Mouse (Mus musculus): Measurements from ENCODE around the gene Thsd4. TPM values are rescaled to one million over a fixed set of nuclear protein-coding genes. Genes with fewer than 3 reads are reported as not detected.

The Thsd4 gene
- polyA plus RNA-seq, 1 experiment from 2014 or later: 11.4 TPM

DNA sequence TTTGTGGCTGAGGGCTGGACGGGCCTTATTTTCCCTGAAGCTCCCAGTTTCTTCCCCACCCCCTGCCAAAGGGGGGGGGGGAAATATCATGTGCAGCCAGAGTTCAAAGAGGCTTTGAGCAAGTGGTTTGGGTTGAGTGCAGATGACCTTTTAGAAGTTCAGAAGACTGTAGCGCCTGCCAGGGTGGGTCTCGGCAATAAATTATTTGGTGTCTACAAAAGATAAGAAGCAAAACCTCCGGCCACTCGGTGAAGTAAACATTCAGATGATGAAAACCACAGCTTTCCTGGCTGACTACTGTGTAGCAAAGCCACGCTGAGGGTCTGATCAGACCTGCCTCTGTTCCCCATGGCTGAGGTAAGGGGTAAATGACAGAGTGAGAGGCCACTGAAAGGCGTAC lies 116.1 kb downstream of the Thsd4 start:
- no peak for TF ChIP-seq CTCF (IDR thresholded peaks at IDR 0.05; ENCODE audit: low read depth)
- Histone ChIP-seq H3K27ac (ENCODE audit: low read depth, low read length) (no peak overlapping the region), H3K36me3 (ENCODE audit: control insufficient read depth, insufficient read depth) (peaks cover under 1% of the 10 kb centered on the region; the same call in 1 of the 2 replicates), H3K4me2 (replicated peaks; ENCODE audit: low read depth) (no peak overlapping the region), H3K9me3 (ENCODE audit: control insufficient read depth) (no peaks in the 10 kb centered on the region), H3K4me1 (replicated peaks; ENCODE audit: control insufficient read depth, insufficient read depth, low read length) (no peaks in the 10 kb centered on the region), H3K4me3 (ENCODE audit: low read depth, low read length) (no peak overlapping the region), H3K27me3 (replicated peaks; ENCODE audit: control insufficient read depth, insufficient read depth, low read length) (no peaks in the 10 kb centered on the region), H3K9ac (ENCODE audit: low read depth, low read length) (no peak overlapping the region)
- 24% methylated on average over 7 of the region's 7 CpGs for WGBS
- ATAC-seq: no peak

DNA sequence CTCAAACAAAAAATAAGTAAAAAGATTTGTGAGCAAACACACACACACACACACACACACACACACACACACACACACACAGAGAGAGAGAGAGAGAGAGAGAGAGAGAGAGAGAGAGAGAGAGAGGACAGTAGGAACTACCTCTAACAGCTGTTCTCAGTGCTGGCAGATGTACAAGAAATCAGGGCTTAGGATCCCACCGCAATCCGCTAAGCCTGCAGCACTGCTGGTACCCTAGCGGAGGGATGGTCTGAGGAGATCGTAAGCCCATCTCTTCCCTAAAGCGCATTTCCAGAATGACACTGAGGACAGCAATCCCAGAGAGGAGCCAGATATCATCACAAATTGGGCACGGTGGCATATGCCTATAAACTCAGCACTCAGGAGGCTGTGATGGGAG lies 119.2 kb downstream of the Thsd4 start:
- 86% methylated on average over 6 of the region's 6 CpGs for WGBS
- no peak for ATAC-seq
- Histone ChIP-seq H3K36me3 (ENCODE audit: control insufficient read depth, insufficient read depth) (no peaks in the 10 kb centered on the region), H3K27ac (ENCODE audit: low read depth, low read length) (no peak overlapping the region), H3K4me3 (ENCODE audit: low read depth, low read length) (no peak overlapping the region), H3K4me2 (replicated peaks; ENCODE audit: low read depth) (no peak overlapping the region), H3K27me3 (replicated peaks; ENCODE audit: control insufficient read depth, insufficient read depth, low read length) (no peaks in the 10 kb centered on the region), H3K4me1 (replicated peaks; ENCODE audit: control insufficient read depth, insufficient read depth, low read length) (no peaks in the 10 kb centered on the region), H3K9ac (ENCODE audit: low read depth, low read length) (no peak overlapping the region), H3K9me3 (ENCODE audit: control insufficient read depth) (no peaks in the 10 kb centered on the region)
- TF ChIP-seq CTCF (IDR thresholded peaks at IDR 0.05; ENCODE audit: low read depth): no peak

DNA sequence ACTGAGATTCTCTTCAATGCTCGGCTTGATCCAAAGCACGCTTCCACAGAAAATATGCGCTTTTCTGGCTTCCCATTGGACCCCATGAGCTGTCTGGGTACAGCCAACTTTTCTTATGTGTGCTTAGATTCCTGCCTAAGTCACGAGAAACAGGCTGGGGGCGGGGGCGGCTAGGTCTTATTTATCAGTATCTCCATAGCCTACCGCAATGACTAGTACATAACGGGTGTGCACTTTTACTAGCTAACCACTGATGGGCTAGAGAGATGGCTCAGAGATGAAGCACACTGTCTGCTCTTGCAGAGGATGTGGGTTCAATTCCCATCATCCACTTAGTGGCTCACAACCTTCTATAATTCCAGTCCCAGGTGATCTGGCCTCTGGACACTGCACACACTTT lies 121.8 kb downstream of the Thsd4 start:
- ATAC-seq: no peak
- no peak overlapping the region for H3K4me3 ChIP-seq (ENCODE audit: low read depth, low read length)
- 90% methylated on average over 8 of the region's 8 CpGs for WGBS
- H3K9me3 ChIP-seq (ENCODE audit: control insufficient read depth): no peaks in the 10 kb centered on the region
- no peaks in the 10 kb centered on the region for H3K27me3 ChIP-seq (replicated peaks; ENCODE audit: control insufficient read depth, insufficient read depth, low read length)
- no peaks in the 10 kb centered on the region for H3K4me1 ChIP-seq (replicated peaks; ENCODE audit: control insufficient read depth, insufficient read depth, low read length)
- H3K27ac ChIP-seq (ENCODE audit: low read depth, low read length): no peak overlapping the region
- no peak for TF ChIP-seq CTCF (IDR thresholded peaks at IDR 0.05; ENCODE audit: low read depth)
- no peak overlapping the region for H3K4me2 ChIP-seq (replicated peaks; ENCODE audit: low read depth)
- H3K36me3 ChIP-seq (ENCODE audit: control insufficient read depth, insufficient read depth): no peaks in the 10 kb centered on the region
- H3K9ac ChIP-seq (ENCODE audit: low read depth, low read length): no peak overlapping the region

DNA sequence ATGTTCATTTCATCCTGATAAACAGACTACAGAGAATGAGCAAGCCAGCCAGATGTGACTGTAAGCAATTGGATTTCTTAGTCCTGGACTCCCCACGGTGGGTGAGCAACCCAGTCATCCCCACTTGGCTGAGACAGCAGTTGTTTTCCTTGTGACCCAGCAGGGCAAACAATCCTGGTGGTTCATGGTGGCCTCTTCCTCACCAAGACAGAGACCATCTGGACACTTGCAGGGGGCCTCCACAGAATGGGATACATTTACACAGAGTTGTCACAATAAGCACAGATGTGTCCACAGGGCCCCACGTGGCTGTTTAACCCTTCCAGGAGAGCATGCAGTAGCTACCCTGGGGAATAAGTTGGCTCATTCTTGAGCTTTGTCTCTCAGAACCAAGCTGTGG lies 123.8 kb downstream of the Thsd4 start:
- no peak for ATAC-seq
- Histone ChIP-seq H3K4me1 (replicated peaks; ENCODE audit: control insufficient read depth, insufficient read depth, low read length) (no peaks in the 10 kb centered on the region), H3K36me3 (ENCODE audit: control insufficient read depth, insufficient read depth) (peaks cover 12% of the 10 kb centered on the region), H3K4me3 (ENCODE audit: low read depth, low read length) (no peak overlapping the region), H3K27ac (ENCODE audit: low read depth, low read length) (no peak overlapping the region), H3K27me3 (replicated peaks; ENCODE audit: control insufficient read depth, insufficient read depth, low read length) (no peaks in the 10 kb centered on the region), H3K4me2 (replicated peaks; ENCODE audit: low read depth) (no peak overlapping the region), H3K9ac (ENCODE audit: low read depth, low read length) (no peak overlapping the region), H3K9me3 (ENCODE audit: control insufficient read depth) (no peaks in the 10 kb centered on the region)
- WGBS: 30% methylated on average over 2 of the region's 2 CpGs
- TF ChIP-seq CTCF (IDR thresholded peaks at IDR 0.05; ENCODE audit: low read depth): no peak

DNA sequence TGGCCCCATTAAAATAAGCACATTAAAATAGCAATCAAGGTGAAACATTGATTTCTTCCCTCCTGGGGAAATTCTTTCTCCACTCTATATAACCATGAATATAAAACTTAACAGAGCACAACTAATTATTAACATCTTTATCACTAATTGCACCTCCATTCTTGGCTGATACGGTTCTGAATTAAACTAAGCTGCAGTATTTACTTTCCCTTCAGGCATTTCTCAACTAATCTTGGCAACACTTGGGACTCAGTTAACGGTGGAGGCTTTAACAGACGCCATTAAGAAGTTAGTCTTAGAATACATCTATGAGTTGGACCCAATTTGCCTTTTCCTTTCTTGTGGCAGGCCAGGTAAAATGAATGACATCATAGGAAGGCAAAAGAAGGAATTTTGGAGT lies 125.8 kb downstream of the Thsd4 start:
- H3K9me3 ChIP-seq (ENCODE audit: control insufficient read depth): no peaks in the 10 kb centered on the region

DNA sequence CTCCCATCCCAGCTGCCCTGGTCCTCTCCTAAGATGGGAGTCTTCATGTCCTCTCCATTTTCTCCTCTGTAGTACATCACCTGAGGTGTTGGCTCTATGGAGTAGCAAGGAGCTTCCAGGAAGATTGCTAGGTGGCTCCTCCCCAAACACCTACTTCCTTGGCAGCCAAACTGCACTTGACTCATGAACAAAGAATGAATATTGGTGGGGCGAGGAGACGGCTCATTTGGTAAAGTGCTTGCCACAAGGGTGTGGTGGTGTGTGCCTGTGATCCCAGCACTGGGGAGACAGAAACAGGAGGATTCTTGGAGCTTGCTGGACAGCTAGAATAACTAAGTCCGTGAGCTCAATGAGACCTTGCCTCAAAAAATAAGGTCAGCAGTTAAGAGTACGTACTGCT lies 128.9 kb downstream of the Thsd4 start:
- no peaks in the 10 kb centered on the region for H3K4me1 ChIP-seq (replicated peaks; ENCODE audit: control insufficient read depth, insufficient read depth, low read length)
- no peak for ATAC-seq
- no peaks in the 10 kb centered on the region for H3K9me3 ChIP-seq (ENCODE audit: control insufficient read depth)
- H3K27me3 ChIP-seq (replicated peaks; ENCODE audit: control insufficient read depth, insufficient read depth, low read length): no peaks in the 10 kb centered on the region
- H3K4me3 ChIP-seq (ENCODE audit: low read depth, low read length): no peak overlapping the region
- H3K36me3 ChIP-seq (ENCODE audit: control insufficient read depth, insufficient read depth): peaks cover 17% of the 10 kb centered on the region
- WGBS: 80% methylated on average over 4 of the region's 4 CpGs
- no peak overlapping the region for H3K9ac ChIP-seq (ENCODE audit: low read depth, low read length)
- TF ChIP-seq CTCF (IDR thresholded peaks at IDR 0.05; ENCODE audit: low read depth): no peak
- no peak overlapping the region for H3K27ac ChIP-seq (ENCODE audit: low read depth, low read length)
- no peak overlapping the region for H3K4me2 ChIP-seq (replicated peaks; ENCODE audit: low read depth)

More for the DNA sequence above, 125.8 kb downstream of the Thsd4 start:
- Histone ChIP-seq H3K36me3 (ENCODE audit: control insufficient read depth, insufficient read depth) (peaks cover 17% of the 10 kb centered on the region), H3K4me2 (replicated peaks; ENCODE audit: low read depth) (no peak overlapping the region), H3K4me3 (ENCODE audit: low read depth, low read length) (no peak overlapping the region), H3K4me1 (replicated peaks; ENCODE audit: control insufficient read depth, insufficient read depth, low read length) (no peaks in the 10 kb centered on the region), H3K9ac (ENCODE audit: low read depth, low read length) (no peak overlapping the region), H3K27ac (ENCODE audit: low read depth, low read length) (no peak overlapping the region), H3K27me3 (replicated peaks; ENCODE audit: control insufficient read depth, insufficient read depth, low read length) (no peaks in the 10 kb centered on the region)
- WGBS: 27% methylated on average over 3 of the region's 3 CpGs
- no peak for ATAC-seq
- no peak for TF ChIP-seq CTCF (IDR thresholded peaks at IDR 0.05; ENCODE audit: low read depth)

DNA sequence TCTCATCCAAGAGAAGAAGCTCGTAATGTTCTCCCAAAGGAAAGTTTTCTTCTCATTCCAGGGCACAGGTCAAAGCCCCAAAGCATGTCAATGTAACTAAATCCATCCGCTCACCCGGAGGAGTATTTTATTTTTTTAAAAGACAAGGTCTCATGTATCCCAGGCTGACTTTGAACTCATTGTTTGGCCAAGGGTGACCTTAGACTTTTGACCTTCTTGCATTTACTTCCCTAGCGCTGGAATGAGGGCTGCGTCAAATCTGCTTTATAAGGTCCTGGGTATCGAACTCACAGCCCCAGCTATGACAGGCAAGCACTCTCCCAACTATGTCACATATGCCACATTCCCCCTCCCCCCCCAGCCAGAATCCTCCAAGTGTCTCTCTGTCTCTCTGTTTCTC lies 137.1 kb downstream of the Thsd4 start:
- H3K27ac ChIP-seq (ENCODE audit: low read depth, low read length): no peak overlapping the region
- no peak overlapping the region for H3K4me2 ChIP-seq (replicated peaks; ENCODE audit: low read depth)
- WGBS: 77% methylated on average over 6 of the region's 6 CpGs
- no peaks in the 10 kb centered on the region for H3K36me3 ChIP-seq (ENCODE audit: control insufficient read depth, insufficient read depth)
- ATAC-seq: no peak
- no peaks in the 10 kb centered on the region for H3K27me3 ChIP-seq (replicated peaks; ENCODE audit: control insufficient read depth, insufficient read depth, low read length)
- H3K9ac ChIP-seq (ENCODE audit: low read depth, low read length): no peak overlapping the region
- no peaks in the 10 kb centered on the region for H3K9me3 ChIP-seq (ENCODE audit: control insufficient read depth)
- no peaks in the 10 kb centered on the region for H3K4me1 ChIP-seq (replicated peaks; ENCODE audit: control insufficient read depth, insufficient read depth, low read length)
- H3K4me3 ChIP-seq (ENCODE audit: low read depth, low read length): no peak overlapping the region
- no peak for TF ChIP-seq CTCF (IDR thresholded peaks at IDR 0.05; ENCODE audit: low read depth)
